Mouse (Mus musculus) ES-Bruce4 (cell line): ENCODE results near the gene Synrg. TPM values are rescaled to one million over a fixed set of nuclear protein-coding genes. Genes with fewer than 3 reads are reported as not detected.

Experiments used
- H3K27ac ChIP-seq: 2 replicates; pipeline ENCODE4 v1.5.1; 2012; ENCODE audit warnings: low read length, inconsistent platforms; ENCODE audit not compliant: insufficient read depth
- H3K27me3 ChIP-seq: 2 replicates; pipeline ENCODE4 v1.6.1; 2012; ENCODE audit warnings: mild to moderate bottlenecking, low read length, inconsistent platforms; ENCODE audit not compliant: control insufficient read depth, poor library complexity, insufficient read depth, severe bottlenecking
- H3K36me3 ChIP-seq: 2 replicates; pipeline ENCODE4 v1.6.1; 2012; ENCODE audit warnings: inconsistent platforms, mild to moderate bottlenecking, low read length, moderate library complexity; ENCODE audit not compliant: control insufficient read depth, poor library complexity, insufficient read depth, severe bottlenecking
- H3K4me1 ChIP-seq: one replicate; pipeline ENCODE4 v1.8.1; 2011; ENCODE audit warnings: low read length; ENCODE audit not compliant: control insufficient read depth, insufficient read depth
- H3K4me3 ChIP-seq: 2 replicates; pipeline ENCODE4 v1.5.1; 2011; ENCODE audit warnings: low read depth, mild to moderate bottlenecking, low read length
- H3K9ac ChIP-seq: 2 replicates; pipeline ENCODE4 v1.6.1; 2012; ENCODE audit warnings: low read depth, mild to moderate bottlenecking, inconsistent platforms; ENCODE audit not compliant: poor library complexity, severe bottlenecking
- H3K9me3 ChIP-seq: replicated peaks from 2 replicates; pipeline ENCODE4 v1.6.1; 2012; ENCODE audit warnings: mild to moderate bottlenecking, low read length, inconsistent platforms; ENCODE audit not compliant: control insufficient read depth, poor library complexity, insufficient read depth, severe bottlenecking
- CTCF ChIP-seq: IDR thresholded peaks from one replicate; pipeline ENCODE4 v1.8.1; 2011; ENCODE audit warnings: low read depth, low read length
- EP300 ChIP-seq: IDR thresholded peaks from 2 replicates; pipeline ENCODE4 v1.6.1; 2011; ENCODE audit warnings: low read depth, low read length; ENCODE audit not compliant: insufficient read depth
- POLR2A ChIP-seq: IDR thresholded peaks from one replicate; pipeline ENCODE4 v1.8.1; 2011; ENCODE audit warnings: low read length; ENCODE audit not compliant: insufficient read depth
- polyA plus RNA-seq: library from polyadenylated mRNA; stranded (reverse); fragments of >200 nt; gene quantifications from 2 replicates; pipeline ENCODE4 v1.2.4, GENCODE M21; 2011; ENCODE audit warnings: low read depth; ENCODE audit not compliant: missing spikeins, insufficient read depth, insufficient read length

Gene Synrg
- polyA plus RNA-seq, 1 experiment = 16.4 TPM

GRCm38 (mm10) chr11:84040621-84041020 is 76.4 kb downstream of the Synrg start:
- H3K9ac ChIP-seq = no peak overlapping the region
- no peak for TF ChIP-seq POLR2A
- no peak for TF ChIP-seq EP300
- no peak for TF ChIP-seq CTCF
- H3K27ac ChIP-seq = no peak overlapping the region
- H3K9me3 ChIP-seq = no peaks in the 10 kb centered on the region
- no peaks in the 10 kb centered on the region for H3K4me1 ChIP-seq
- H3K4me3 ChIP-seq = no peak overlapping the region
- H3K27me3 ChIP-seq = no peaks in the 10 kb centered on the region
- no peaks in the 10 kb centered on the region for H3K36me3 ChIP-seq

- Histone ChIP-seq H3K9ac (no peak overlapping the region), H3K27me3 (no peaks in the 10 kb centered on the region), H3K4me1 (no peaks in the 10 kb centered on the region), H3K4me3 (no peak overlapping the region), H3K27ac (no peak overlapping the region), H3K9me3 (no peaks in the 10 kb centered on the region), H3K36me3 (no peaks in the 10 kb centered on the region)
- TF ChIP-seq EP300 (no peak), POLR2A (no peak), CTCF (no peak)
Measured at GRCm38 (mm10) chr11:84042808-84043762, 78.9 kb downstream of the Synrg start.

- Histone ChIP-seq H3K4me3 (no peak overlapping the region), H3K27me3 (no peaks in the 10 kb centered on the region), H3K4me1 (no peaks in the 10 kb centered on the region), H3K9me3 (no peaks in the 10 kb centered on the region), H3K9ac (no peak overlapping the region), H3K36me3 (no peaks in the 10 kb centered on the region), H3K27ac (no peak overlapping the region)
- no peak for TF ChIP-seq POLR2A
- no peak for TF ChIP-seq EP300
- no peak for TF ChIP-seq CTCF
Measured at GRCm38 (mm10) chr11:84044988-84045387, 80.8 kb downstream of the Synrg start.

- Histone ChIP-seq H3K4me1 (no peaks in the 10 kb centered on the region), H3K9ac (no peak overlapping the region), H3K27me3 (no peaks in the 10 kb centered on the region), H3K36me3 (no peaks in the 10 kb centered on the region), H3K27ac (no peak overlapping the region), H3K4me3 (no peak overlapping the region), H3K9me3 (no peaks in the 10 kb centered on the region)
- TF ChIP-seq POLR2A = no peak
- no peak for TF ChIP-seq EP300
- TF ChIP-seq CTCF = no peak
Measured at GRCm38 (mm10) chr11:84047270-84047669, 83.0 kb downstream of the Synrg start.

GRCm38 (mm10) chr11:84048411-84048810 is 84.2 kb downstream of the Synrg start:
- Histone ChIP-seq H3K36me3 (no peaks in the 10 kb centered on the region), H3K27ac (no peak overlapping the region)

DNA sequence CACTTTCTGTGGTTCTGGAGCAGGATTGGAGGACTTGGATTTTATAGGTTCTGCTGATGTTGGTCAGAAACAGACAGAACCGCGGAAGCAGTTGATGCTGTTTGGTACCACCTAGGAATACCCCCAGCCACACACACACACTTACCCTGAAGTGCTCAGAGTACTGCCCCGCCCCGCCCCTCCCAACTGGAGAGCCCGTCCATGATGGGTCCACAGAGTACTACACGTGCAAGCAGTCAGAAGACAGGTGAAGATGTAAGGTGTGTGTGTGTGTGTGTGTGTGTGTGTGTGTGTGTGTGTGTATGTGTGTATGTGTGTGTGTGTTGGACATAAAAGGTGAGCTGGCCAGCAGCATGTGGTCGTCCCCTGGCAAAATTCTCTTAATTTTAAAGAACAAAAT is 88.8 kb downstream of the Synrg start:
- no peak overlapping the region for H3K4me3 ChIP-seq
- no peaks in the 10 kb centered on the region for H3K9me3 ChIP-seq
- H3K36me3 ChIP-seq = no peaks in the 10 kb centered on the region
- H3K27ac ChIP-seq = no peak overlapping the region
- H3K9ac ChIP-seq = no peak overlapping the region
- H3K27me3 ChIP-seq = no peaks in the 10 kb centered on the region
- H3K4me1 ChIP-seq = no peaks in the 10 kb centered on the region
- TF ChIP-seq CTCF (no peak), POLR2A (no peak), EP300 (no peak)

More at GRCm38 (mm10) chr11:84048411-84048810, 84.2 kb downstream of the Synrg start:
- Histone ChIP-seq H3K27me3 (no peaks in the 10 kb centered on the region), H3K4me3 (no peak overlapping the region), H3K9ac (no peak overlapping the region), H3K4me1 (no peaks in the 10 kb centered on the region), H3K9me3 (no peaks in the 10 kb centered on the region)
- TF ChIP-seq EP300 (no peak), POLR2A (no peak)
